Mouse (Mus musculus): ENCODE results near the gene Cacna1c. TPM values are rescaled to one million over a fixed set of nuclear protein-coding genes. Genes with fewer than 3 reads are reported as not detected.

The Cacna1c gene
- total RNA-seq, 2 experiments from 2014 or later, result 3.6 to 4.9 TPM

DNA sequence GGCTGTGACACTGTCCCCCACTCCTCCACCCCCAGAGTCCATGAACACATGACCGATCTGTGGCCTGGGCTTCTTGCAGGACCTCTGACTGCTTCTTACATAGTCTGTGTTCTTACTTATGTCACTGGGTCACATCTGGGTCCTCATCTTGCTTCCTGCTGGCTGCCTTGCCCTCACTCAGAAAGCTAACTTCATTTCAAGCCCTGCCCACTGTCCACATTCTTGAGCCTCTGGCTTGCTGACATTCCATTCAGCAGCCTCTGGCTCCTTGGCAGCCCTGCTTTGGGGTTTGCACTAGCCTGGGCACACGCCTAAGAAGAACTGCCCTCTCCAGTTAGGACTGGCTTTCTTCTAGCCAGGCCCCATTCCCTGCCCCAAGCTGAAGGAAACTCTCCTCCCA lies 159.2 kb downstream of the Cacna1c start:
- intact Hi-C loops (cut with DNase I; ENCODE audit: low total_unique reads), result no loop called here
- DNase-seq, result peak; percentile 21

GRCm38 (mm10) chr6:119035361-119035760 lies 160.9 kb downstream of the Cacna1c start:
- intact Hi-C loops (cut with DNase I; ENCODE audit: low total_unique reads), result no loop called here
- no peak for DNase-seq

GRCm38 (mm10) chr6:119034947-119035346 lies 161.3 kb downstream of the Cacna1c start:
- DNase-seq, result no peak
- intact Hi-C loops (cut with DNase I; ENCODE audit: low total_unique reads), result no loop called here

DNA sequence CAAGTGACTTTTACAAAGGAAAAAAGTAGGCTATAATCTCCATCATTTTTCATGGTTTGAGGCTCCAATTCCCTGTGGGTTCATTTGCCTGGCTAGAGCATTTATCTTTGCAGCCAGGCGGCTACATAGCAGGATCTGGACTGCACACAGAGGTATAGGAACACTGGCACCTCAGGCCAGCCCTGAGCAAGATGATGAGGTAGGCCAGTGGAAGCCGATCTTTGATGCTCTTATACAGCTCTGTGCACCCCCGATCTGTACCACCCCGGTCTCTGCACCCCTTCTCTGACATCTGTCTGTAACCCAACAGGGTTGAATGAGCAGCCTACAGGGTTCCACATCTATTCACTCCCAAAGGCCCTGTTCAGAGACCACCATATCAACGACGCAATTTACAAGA lies 168.3 kb downstream of the Cacna1c start:
- DNase-seq, result no peak
- intact Hi-C loops (cut with DNase I; ENCODE audit: low total_unique reads), result no loop called here

DNA sequence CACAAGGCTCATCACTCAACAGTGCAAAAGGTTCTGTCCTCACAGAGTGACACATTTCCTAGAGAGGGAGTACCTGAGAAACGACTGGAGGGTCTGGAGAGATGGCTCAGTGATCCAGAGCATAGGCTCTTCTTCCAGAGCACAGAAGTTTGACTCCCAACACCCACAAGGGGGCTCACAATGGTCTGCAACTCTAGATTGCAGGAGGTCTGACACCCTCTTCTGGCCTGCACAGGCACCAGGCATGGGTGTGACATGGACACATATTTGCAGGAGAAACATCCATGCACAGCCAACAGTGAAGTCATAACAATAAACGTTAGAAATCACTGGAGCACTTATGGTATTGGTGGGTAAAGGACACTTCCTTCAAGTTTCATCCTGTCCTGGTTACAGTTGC lies 173.4 kb downstream of the Cacna1c start:
- intact Hi-C loops (cut with DNase I; ENCODE audit: low total_unique reads), result no loop called here
- DNase-seq, result no peak

DNA sequence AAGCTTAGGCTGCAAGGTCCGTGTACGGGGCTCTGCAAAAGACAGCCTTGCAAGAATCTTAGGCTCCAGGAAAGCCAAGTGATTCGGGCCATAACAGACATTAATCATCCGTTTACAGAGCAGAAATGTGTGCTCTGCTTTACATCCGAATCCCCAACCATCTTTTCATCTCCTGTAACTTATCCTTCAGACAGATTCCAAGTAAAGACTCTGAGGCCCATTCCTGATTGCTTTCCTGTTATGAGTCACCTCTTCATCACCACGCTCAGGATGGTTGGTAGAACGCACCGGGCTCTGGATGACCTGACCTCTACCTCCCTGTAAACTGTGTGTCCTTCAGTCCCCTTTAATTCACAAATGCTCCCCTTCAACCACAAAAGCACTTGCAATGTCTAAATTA lies 175.0 kb downstream of the Cacna1c start:
- no peak for DNase-seq
- intact Hi-C loops (cut with DNase I; ENCODE audit: low total_unique reads), result no loop called here

DNA sequence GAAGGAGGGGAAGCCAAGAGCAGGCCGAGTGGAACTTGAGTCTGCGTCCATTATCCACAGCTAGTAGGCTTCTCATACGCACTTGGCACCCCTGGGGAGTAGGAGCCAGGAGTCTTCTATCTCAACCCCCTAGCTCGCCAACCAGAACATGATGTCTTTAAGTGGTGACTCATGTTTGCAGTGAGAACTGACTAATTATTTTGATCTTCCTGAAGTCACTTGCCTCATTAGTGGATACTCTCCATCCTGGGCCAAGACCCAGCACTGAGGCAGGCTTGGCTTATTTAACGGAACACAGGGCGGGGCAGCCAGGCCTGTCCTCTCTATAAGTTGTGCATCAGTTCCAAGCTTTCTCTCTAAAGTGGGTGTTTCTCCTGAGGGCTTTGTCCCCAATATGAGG lies 177.3 kb downstream of the Cacna1c start:
- peak; percentile 17 for DNase-seq
- intact Hi-C loops (cut with DNase I; ENCODE audit: low total_unique reads), result no loop called here

GRCm38 (mm10) chr6:119018256-119018655 lies 178.0 kb downstream of the Cacna1c start:
- intact Hi-C loops (cut with DNase I; ENCODE audit: low total_unique reads), result no loop called here
- no peak for DNase-seq

- intact Hi-C loops (cut with DNase I; ENCODE audit: low total_unique reads), result no loop called here
- DNase-seq, result no peak
Observed at GRCm38 (mm10) chr6:119017498-119017897, 178.7 kb downstream of the Cacna1c start.

- intact Hi-C loops (cut with DNase I; ENCODE audit: low total_unique reads), result no loop called here
- DNase-seq, result no peak
Observed at GRCm38 (mm10) chr6:119015346-119015745, 180.9 kb downstream of the Cacna1c start.

GRCm38 (mm10) chr6:119013168-119014098 lies 182.8 kb downstream of the Cacna1c start:
- no peak for DNase-seq
- intact Hi-C loops (cut with DNase I; ENCODE audit: low total_unique reads), result no loop called here

- no peak for DNase-seq
- intact Hi-C loops (cut with DNase I; ENCODE audit: low total_unique reads), result no loop called here
Observed at GRCm38 (mm10) chr6:119010875-119011274, 185.3 kb downstream of the Cacna1c start.

- intact Hi-C loops (cut with DNase I; ENCODE audit: low total_unique reads), result no loop called here
- DNase-seq, result no peak
Observed at GRCm38 (mm10) chr6:119009526-119009925, 186.7 kb downstream of the Cacna1c start.

DNA sequence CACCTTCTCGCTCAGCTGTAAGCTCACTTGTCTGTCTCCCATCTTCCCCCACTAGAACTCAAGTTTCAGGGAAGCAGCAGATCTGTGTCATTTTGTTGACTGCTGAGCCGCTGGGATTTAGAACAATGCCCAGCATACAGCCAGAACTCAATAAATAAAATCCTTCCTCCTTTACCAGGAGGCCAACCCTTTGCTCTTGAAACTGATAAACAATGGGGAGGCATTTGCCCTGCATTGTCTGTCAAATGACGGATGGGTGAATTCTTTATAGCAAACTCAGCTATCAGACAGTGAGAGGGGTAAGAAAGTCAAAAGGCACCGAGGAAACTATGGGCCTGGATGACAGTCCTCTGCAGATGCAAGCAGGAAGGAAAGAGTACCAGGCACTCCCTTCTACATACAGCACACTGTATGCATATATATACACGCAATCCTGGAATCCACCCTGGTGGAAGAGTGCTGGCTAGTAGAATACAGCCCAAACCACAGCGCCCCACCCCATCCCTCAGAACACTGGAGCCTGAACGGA lies 187.5 kb downstream of the Cacna1c start:
- DNase-seq, result no peak
- intact Hi-C loops (cut with DNase I; ENCODE audit: low total_unique reads), result no loop called here

- DNase-seq, result no peak
- intact Hi-C loops (cut with DNase I; ENCODE audit: low total_unique reads), result no loop called here
Observed at GRCm38 (mm10) chr6:119004596-119004995, 191.6 kb downstream of the Cacna1c start.

DNA sequence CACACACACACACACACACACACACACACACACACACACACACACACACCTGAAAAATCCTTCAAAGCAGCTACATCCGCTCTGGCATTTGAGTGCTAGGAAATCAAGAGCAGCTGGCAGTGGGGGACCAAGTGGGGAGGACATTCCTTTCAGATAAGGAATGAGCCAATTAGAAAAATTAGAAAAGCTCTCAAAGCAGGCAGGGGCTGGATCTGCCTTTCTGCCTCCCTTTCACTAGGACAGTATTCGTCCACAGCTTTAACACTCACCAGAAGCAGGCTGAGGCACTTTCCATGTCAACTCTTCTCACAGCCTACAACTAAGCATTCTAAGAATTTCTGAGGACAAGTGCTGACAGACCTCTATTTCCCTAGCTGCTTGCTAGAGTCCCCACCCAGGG lies 194.8 kb downstream of the Cacna1c start:
- intact Hi-C loops (cut with DNase I; ENCODE audit: low total_unique reads), result no loop called here
- DNase-seq, result no peak

DNA sequence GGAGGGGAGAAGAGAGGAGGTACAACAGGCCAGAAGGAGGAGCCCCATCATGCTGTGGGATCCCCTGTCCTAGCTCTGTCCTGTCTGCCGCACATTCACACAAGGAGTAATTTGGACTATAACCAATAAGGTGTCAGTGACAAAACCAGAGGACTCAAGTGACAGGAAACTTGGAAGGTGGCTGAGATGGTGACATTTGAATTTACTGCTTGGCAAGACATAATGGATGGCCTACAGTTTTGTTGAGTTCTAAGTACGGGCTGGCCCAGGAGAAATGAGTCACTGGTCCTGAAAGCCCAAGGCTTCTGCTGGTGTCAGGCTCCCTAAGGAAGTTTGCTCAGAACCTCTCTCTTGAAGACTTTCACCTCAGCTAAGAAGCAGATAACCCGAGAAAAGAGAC lies 196.0 kb downstream of the Cacna1c start:
- intact Hi-C loops (cut with DNase I; ENCODE audit: low total_unique reads), result no loop called here
- DNase-seq, result no peak

DNA sequence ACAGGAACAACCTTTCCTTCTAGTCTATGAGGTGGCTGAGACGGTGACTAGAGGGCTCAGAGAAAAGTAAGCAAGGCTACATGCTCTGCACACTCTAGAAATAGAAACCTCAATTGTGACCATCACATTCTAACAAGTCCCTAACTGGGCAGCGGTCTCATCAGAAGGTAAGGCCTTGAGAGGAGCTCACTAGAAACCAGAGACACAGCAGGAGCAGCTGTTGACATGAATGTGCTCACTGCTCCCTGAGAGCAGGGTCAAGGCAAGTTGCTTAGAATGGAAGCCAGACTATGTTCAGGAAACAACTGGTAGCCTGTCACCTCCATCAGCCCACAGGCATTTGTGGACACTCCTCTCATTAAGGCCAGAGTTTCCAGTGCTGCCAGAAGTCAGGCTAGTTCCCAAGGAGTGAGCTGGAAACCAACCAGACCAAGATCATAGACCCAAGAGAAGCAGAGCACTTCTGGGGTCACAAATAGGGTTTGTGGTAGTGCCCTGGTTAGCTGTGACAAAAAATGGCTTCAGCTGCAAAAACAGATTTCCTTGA lies 196.8 kb downstream of the Cacna1c start:
- DNase-seq, result no peak
- intact Hi-C loops (cut with DNase I; ENCODE audit: low total_unique reads), result no loop called here

GRCm38 (mm10) chr6:118997397-118997796 lies 198.8 kb downstream of the Cacna1c start:
- no peak for DNase-seq
- intact Hi-C loops (cut with DNase I; ENCODE audit: low total_unique reads), result no loop called here

- intact Hi-C loops (cut with DNase I; ENCODE audit: low total_unique reads), result no loop called here
- no peak for DNase-seq
Observed at GRCm38 (mm10) chr6:118994272-118995061, 201.8 kb downstream of the Cacna1c start.

Data from gastrocnemius, postnatal 14 days (tissue).